Mouse (Mus musculus): ENCODE measurements around the gene Ccr4.

Gene Ccr4

GRCm38 (mm10) chr9:114504816-114505215 is at the start of gene Ccr4:
Ccr4 (minus strand) TSS chr9:114504916.
- no peak for DNase-seq (ENCODE audit: low read depth, low spot score)

- no peak for DNase-seq (ENCODE audit: low read depth, low spot score)
These were observed 49.1 kb upstream of the Ccr4 start for GRCm38 (mm10) chr9:114553828-114554227.

DNA sequence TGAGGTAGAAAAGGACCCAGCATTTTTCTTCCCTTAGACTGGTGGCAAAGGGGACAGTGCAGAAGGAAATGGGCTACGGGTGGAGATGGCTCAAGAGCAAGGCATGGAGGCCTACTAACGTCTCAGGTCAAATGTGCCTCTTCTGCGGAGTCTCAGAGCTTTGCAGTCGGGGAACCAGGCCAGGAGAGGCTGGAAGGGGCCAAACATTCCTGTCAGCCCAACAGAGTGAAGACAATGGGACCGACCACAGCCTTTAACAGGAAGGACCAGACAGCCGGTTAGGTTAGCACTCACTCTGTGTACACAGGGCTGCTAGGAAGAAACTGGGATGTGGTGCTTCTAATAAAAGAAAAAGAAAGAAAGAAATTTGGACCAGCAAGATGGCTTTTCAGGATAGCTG is 45.3 kb upstream of the Ccr4 start:
- DNase-seq (ENCODE audit: low read depth, low spot score), result no peak

- no peak for DNase-seq (ENCODE audit: low read depth, low spot score)
These were observed 44.4 kb upstream of the Ccr4 start for GRCm38 (mm10) chr9:114549117-114549516.

DNA sequence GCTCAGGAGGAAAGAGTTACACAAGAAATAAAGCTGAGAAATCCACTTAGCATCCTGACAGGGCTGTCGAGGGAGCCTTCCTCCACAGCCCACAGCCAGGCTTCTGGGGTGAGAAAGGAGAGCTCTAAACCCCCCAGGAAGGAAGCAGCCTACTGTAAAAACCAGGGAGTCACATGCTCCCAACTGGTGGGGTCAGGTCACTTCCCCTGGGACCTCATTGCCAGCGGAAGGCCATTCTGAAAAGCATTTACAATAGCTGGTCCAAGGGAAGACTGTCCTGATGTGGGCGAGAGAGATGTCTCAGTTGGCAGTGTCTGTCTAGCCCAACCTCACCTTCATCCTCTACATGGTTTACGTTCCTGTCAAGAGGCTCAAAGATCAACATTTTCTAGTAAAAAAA is 43.8 kb upstream of the Ccr4 start:
- DNase-seq (ENCODE audit: low read depth, low spot score), result no peak

- no peak for DNase-seq (ENCODE audit: low read depth, low spot score)
These were observed 42.9 kb upstream of the Ccr4 start for GRCm38 (mm10) chr9:114547643-114548077.

GRCm38 (mm10) chr9:114546765-114547164 is 42.0 kb upstream of the Ccr4 start:
- no peak for DNase-seq (ENCODE audit: low read depth, low spot score)

DNA sequence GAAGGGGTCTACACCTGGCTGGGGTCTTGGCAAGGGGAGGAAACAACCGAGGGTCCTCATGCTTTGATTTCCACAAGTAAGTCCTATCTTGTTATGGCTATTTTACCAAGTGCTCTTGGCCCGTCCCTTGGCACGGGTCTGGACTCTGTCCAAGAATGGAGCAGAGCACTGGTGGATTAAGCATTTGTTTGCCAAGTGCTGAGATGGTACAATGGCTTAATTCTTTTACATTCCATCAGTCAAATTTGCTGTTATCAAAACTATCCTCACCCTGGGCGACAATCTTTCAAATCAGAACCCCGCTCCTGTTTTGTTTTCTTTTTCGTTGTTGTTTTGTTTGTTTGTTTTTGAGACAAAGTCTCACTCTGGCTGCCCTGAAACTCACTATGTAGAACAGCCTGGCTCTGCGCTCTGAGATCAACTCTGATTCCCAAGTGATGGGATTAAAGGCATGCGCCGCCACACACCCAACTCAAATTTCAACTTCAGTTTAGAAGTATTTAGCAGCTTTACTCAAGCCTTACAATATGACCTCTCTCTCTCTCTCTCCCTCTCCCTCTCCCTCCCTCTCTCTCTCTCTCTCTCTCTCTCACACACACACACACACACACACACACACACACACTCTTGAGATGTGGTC is 40.2 kb upstream of the Ccr4 start:
- DNase-seq (ENCODE audit: low read depth, low spot score), result no peak

DNA sequence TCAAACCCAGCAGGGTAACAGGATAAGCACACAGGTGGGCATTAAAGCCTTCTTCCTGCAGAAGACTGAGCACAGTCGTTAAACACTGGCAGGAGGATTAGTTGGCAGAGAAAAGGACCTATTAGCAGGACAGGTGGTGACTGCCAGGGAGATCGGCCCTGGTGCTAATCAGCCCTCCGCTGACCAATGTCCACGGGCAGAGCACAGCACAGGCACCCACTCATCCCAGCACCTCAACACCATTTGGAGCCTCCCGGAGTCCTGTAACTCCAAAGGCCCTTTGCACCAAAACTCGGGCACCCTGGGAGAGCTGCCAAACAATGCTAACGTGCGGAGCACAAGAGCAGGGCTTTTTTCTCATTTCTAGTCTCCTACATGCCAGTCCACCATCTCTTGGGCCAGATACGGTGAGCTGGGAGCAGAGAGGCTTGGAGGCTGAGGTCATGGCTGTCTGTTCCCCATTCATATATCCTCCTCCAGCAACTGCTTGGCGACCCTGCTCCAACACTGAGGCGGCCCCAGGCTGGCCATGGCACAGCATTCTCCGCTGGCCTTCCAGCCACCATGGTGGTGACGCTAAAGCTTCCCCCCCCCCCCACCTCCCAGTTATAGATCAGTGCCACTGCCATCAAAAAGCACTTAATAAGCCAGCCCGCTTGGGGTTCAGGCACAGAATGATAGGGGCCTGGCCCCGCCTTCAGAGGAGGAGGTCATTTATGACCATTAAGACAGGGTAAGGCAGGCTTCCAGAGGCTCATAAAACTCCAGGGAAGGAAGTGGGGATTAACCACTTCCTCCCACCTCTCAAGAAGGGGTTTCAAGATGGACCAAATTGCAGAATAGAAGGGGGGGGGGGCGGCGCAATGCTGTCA is 39.4 kb upstream of the Ccr4 start:
- no peak for DNase-seq (ENCODE audit: low read depth, low spot score)

DNA sequence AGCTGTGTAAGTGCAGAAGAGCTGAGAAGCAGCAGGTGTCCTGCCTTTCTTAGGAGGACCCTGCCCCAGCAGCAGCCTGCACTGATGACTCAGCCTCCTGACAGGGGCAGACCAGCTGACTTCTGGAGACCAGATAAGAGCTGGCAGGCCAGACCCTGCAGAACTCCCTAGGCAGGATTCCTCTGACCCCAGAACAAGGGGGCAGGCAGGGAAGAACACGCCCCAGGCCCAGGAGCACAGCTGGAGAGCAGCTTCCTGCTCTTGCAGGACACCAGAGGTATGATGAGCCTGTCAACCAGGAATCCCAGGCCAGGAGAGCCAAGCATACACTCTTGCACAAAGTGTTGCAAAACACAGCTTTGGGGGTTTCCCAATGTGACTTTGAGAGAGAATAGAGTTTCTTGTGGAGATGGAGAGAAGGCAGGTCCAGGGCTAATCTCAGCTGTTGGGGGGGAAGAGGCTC is 36.6 kb upstream of the Ccr4 start:
- DNase-seq (ENCODE audit: low read depth, low spot score), result no peak

GRCm38 (mm10) chr9:114538996-114539563 is 34.4 kb upstream of the Ccr4 start:
- peak; percentile 31 for DNase-seq (ENCODE audit: low read depth, low spot score)

- DNase-seq (ENCODE audit: low read depth, low spot score), result no peak
These were observed 31.9 kb upstream of the Ccr4 start for GRCm38 (mm10) chr9:114536628-114537027.

DNA sequence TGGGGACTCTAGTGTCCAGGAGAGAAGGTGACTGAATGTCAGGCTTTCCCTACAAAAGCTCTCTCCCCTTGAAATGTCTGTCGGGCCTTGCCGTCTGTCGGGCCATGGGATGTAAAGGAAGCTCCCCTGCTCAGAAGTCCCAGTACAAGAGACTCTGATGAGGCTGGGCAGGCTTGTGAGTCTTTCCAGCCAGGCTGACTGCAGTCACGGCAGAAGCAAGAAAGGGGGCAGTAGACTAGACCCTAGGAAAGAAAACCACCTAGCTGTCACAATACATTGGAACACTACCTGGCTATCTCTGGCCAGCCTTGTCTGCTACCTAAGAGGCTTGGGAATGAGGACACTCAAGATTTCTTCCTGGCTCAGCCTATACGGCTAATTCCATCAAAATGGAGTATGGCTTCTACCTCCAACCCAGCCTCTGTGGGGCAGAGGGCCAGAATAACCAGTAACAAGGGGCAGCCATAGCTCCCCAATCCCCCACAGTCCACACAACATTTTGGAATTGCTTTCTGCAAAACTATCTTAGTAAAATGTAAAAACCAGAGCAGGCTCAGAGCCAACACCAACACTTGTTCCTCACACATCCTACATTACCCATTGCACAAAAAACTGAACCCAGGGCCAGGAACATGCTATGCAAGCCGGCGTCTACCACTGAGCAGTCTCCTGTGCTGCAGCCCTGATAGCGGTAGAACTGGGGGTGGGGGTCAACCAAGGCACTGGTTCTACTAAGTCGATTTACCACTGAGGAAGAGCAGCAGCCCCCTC is 30.2 kb upstream of the Ccr4 start:
- no peak for DNase-seq (ENCODE audit: low read depth, low spot score)

- DNase-seq (ENCODE audit: low read depth, low spot score), result no peak
These were observed 29.1 kb upstream of the Ccr4 start for GRCm38 (mm10) chr9:114533848-114534247.

DNA sequence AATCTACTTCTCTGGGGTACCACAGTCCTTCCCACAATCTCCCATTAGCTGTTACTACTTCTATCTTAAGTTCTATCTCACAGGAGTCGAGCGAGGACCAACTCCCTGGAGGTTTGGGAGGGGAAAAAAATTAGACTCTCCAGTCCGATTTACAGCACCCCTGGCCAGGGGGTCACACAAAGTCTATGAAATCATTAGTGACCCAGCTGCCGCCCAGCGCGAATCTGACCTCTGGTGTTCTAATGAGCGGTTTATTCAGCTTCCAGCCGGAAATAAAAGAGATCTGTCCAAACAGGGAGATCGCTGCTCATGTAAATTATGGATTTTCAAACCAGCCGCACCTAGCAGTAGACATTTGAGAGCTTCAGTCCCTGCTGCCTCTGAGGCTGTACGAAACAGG is 26.6 kb upstream of the Ccr4 start:
- DNase-seq (ENCODE audit: low read depth, low spot score), result no peak

DNA sequence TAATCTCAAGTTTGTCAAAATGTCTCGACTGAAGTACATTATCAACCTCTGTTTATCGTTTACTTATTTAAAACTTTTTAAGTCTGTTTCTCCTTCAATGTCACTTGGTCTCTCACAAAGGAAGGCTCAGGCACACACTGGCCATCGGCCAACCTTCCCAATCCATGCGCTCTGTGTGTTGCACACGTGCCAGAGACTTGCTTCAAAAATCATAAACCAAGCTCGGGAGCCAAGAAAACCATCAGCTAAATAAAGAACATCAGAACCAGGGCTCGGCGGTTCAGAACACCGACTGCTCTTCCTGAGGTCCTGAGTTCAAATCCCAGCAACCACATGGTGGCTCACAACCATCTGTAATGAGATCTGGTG is 23.9 kb upstream of the Ccr4 start:
- DNase-seq (ENCODE audit: low read depth, low spot score), result no peak

DNA sequence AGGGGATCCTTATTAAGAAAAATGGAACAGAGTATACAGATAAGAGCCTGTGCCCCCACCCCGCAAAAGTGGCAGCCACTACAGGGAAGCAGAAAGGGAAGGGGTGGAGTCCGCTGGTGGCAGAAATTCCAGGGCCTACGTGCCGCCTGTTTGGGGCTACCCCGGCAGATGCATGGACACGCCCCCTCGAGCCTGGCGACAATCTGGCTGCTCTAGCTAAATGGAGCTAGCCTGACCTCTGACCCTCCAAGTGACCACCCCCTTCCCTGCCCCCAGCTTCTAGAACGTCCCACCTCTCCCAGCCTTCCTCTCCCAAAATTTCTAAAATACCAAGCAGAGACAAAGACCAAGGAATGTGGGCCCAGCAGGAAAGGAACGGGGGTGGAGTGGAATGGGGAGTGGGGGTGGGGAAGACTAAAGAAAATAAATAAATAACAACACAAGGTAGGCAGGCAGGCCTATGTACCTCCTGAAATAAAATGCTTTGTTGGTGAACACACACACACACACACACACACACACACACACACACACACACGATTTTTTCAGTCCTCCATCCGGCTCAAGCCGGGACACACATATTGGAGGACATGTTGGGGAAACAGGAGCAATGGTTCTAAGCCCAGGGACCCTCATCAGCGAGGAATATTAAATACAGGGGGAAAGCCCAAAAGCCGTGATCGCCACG is 23.4 kb upstream of the Ccr4 start:
- DNase-seq (ENCODE audit: low read depth, low spot score), result no peak

GRCm38 (mm10) chr9:114527085-114527484 is 22.4 kb upstream of the Ccr4 start:
- peak; percentile 10 for DNase-seq (ENCODE audit: low read depth, low spot score)

- no peak for DNase-seq (ENCODE audit: low read depth, low spot score)
These were observed 21.9 kb upstream of the Ccr4 start for GRCm38 (mm10) chr9:114526581-114526980.

- no peak for DNase-seq (ENCODE audit: low read depth, low spot score)
These were observed 21.2 kb upstream of the Ccr4 start for GRCm38 (mm10) chr9:114525891-114526290.

GRCm38 (mm10) chr9:114525073-114525633 is 20.4 kb upstream of the Ccr4 start:
- no peak for DNase-seq (ENCODE audit: low read depth, low spot score)

All from skeletal muscle tissue, adult 2 months (tissue).